Mouse (Mus musculus): ENCODE measurements around the gene Rbm47. TPM values are rescaled to one million over a fixed set of nuclear protein-coding genes. Genes with fewer than 3 reads are reported as not detected.

Gene Rbm47
- polyA plus RNA-seq, 1 experiment: 12.7 TPM

GRCm38 (mm10) chr5:66106372-66106771 lies 66.5 kb downstream of the Rbm47 start:
- no peak overlapping the region for H3K27ac ChIP-seq (ENCODE audit: control insufficient read depth, insufficient read depth, low read length)
- H3K27me3 ChIP-seq (ENCODE audit: control insufficient read depth, insufficient read depth, low read length): no peaks in the 10 kb centered on the region
- H3K4me3 ChIP-seq (ENCODE audit: control insufficient read depth, insufficient read depth, low read length): no peak overlapping the region
- TF ChIP-seq CTCF (IDR thresholded peaks at IDR 0.05; ENCODE audit: borderline replicate concordance, control insufficient read depth, extremely low read depth, insufficient read depth, low read length, poor library complexity) (no peak), POLR2A (IDR thresholded peaks at IDR 0.05; ENCODE audit: control insufficient read depth, extremely low read depth, insufficient read depth, low read length, poor library complexity) (no peak)
- H3K36me3 ChIP-seq (ENCODE audit: control insufficient read depth, insufficient read depth, low read length): no peaks in the 10 kb centered on the region
- H3K4me1 ChIP-seq (replicated peaks; ENCODE audit: control insufficient read depth, insufficient read depth, low read length): 0 out of 2 replicates have a peak, but pooled peaks cover 2% of the 10 kb centered on the region
- 80% methylated on average over 9 of the region's 9 CpGs for WGBS
- DNase-seq: no peak

- no peak overlapping the region for H3K27ac ChIP-seq (ENCODE audit: control insufficient read depth, insufficient read depth, low read length)
- WGBS: 43% methylated on average over 7 of the region's 7 CpGs
- no peak overlapping the region for H3K4me3 ChIP-seq (ENCODE audit: control insufficient read depth, insufficient read depth, low read length)
- no peak for DNase-seq
- H3K4me1 ChIP-seq (replicated peaks; ENCODE audit: control insufficient read depth, insufficient read depth, low read length): 0 out of 2 replicates have a peak, but pooled peaks cover 2% of the 10 kb centered on the region
- TF ChIP-seq CTCF (IDR thresholded peaks at IDR 0.05; ENCODE audit: borderline replicate concordance, control insufficient read depth, extremely low read depth, insufficient read depth, low read length, poor library complexity) (no peak), POLR2A (IDR thresholded peaks at IDR 0.05; ENCODE audit: control insufficient read depth, extremely low read depth, insufficient read depth, low read length, poor library complexity) (no peak)
- no peaks in the 10 kb centered on the region for H3K36me3 ChIP-seq (ENCODE audit: control insufficient read depth, insufficient read depth, low read length)
- H3K27me3 ChIP-seq (ENCODE audit: control insufficient read depth, insufficient read depth, low read length): no peaks in the 10 kb centered on the region
Measured at GRCm38 (mm10) chr5:66105946-66106345, 67.0 kb downstream of the Rbm47 start.

- H3K27me3 ChIP-seq (ENCODE audit: control insufficient read depth, insufficient read depth, low read length): no peaks in the 10 kb centered on the region
- H3K4me1 ChIP-seq (replicated peaks; ENCODE audit: control insufficient read depth, insufficient read depth, low read length): 0 out of 2 replicates have a peak, but pooled peaks cover 2% of the 10 kb centered on the region
- DNase-seq: no peak
- H3K27ac ChIP-seq (ENCODE audit: control insufficient read depth, insufficient read depth, low read length): no peak overlapping the region
- H3K36me3 ChIP-seq (ENCODE audit: control insufficient read depth, insufficient read depth, low read length): no peaks in the 10 kb centered on the region
- H3K4me3 ChIP-seq (ENCODE audit: control insufficient read depth, insufficient read depth, low read length): no peak overlapping the region
- TF ChIP-seq POLR2A (IDR thresholded peaks at IDR 0.05; ENCODE audit: control insufficient read depth, extremely low read depth, insufficient read depth, low read length, poor library complexity): no peak
- no peak for TF ChIP-seq CTCF (IDR thresholded peaks at IDR 0.05; ENCODE audit: borderline replicate concordance, control insufficient read depth, extremely low read depth, insufficient read depth, low read length, poor library complexity)
- WGBS: 9% methylated on average over 3 of the region's 3 CpGs
Measured at GRCm38 (mm10) chr5:66105366-66105765, 67.6 kb downstream of the Rbm47 start.

DNA sequence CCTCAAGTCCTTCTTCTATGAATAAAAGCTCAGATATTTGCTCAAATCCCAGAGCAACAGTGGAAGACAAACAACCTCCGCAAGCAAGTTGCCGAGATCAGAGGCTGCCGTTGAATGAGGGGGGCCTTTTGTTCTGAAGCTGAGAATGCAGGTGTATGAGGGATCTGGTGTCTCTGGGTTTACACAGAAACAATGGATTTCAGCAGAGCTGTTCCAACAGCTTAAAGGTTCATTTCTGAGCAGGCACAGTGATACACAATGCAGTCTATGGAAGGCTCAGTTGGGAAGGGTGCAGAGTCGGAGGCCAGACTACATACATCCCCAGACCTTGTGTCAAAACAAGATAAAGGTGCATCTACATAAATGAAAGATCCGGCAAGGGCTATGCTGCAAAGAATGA lies 69.5 kb downstream of the Rbm47 start:
- no peak for DNase-seq
- Histone ChIP-seq H3K36me3 (ENCODE audit: control insufficient read depth, insufficient read depth, low read length) (no peaks in the 10 kb centered on the region), H3K4me3 (ENCODE audit: control insufficient read depth, insufficient read depth, low read length) (no peak overlapping the region), H3K4me1 (replicated peaks; ENCODE audit: control insufficient read depth, insufficient read depth, low read length) (0 out of 2 replicates have a peak, but pooled peaks cover 2% of the 10 kb centered on the region), H3K27me3 (ENCODE audit: control insufficient read depth, insufficient read depth, low read length) (no peaks in the 10 kb centered on the region), H3K27ac (ENCODE audit: control insufficient read depth, insufficient read depth, low read length) (no peak overlapping the region)
- 87% methylated on average over 5 of the region's 5 CpGs for WGBS
- TF ChIP-seq CTCF (IDR thresholded peaks at IDR 0.05; ENCODE audit: borderline replicate concordance, control insufficient read depth, extremely low read depth, insufficient read depth, low read length, poor library complexity): no peak
- no peak for TF ChIP-seq POLR2A (IDR thresholded peaks at IDR 0.05; ENCODE audit: control insufficient read depth, extremely low read depth, insufficient read depth, low read length, poor library complexity)

DNA sequence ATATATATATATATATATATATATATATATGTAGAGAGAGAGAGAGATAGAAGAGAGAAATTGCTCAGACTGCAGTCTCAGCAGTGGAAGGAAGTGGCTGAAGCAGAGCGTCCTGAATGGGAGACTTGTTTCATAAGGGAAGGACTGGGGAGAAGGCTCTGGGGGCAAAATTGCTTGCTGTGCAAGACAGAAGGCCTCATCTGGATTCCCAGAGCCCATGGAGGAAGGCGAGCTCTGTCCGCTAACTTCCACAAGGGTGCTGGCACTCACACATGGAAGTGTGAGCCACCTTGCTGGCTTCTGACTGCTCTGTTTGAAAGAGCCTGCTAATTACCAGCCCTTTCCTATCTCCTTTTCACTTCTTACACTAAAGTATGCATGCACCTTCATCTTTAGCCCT lies 70.1 kb downstream of the Rbm47 start:
- no peak overlapping the region for H3K4me3 ChIP-seq (ENCODE audit: control insufficient read depth, insufficient read depth, low read length)
- H3K27ac ChIP-seq (ENCODE audit: control insufficient read depth, insufficient read depth, low read length): no peak overlapping the region
- no peaks in the 10 kb centered on the region for H3K27me3 ChIP-seq (ENCODE audit: control insufficient read depth, insufficient read depth, low read length)
- no peaks in the 10 kb centered on the region for H3K36me3 ChIP-seq (ENCODE audit: control insufficient read depth, insufficient read depth, low read length)
- no peak for DNase-seq
- H3K4me1 ChIP-seq (replicated peaks; ENCODE audit: control insufficient read depth, insufficient read depth, low read length): 0 out of 2 replicates have a peak, but pooled peaks cover 2% of the 10 kb centered on the region
- TF ChIP-seq POLR2A (IDR thresholded peaks at IDR 0.05; ENCODE audit: control insufficient read depth, extremely low read depth, insufficient read depth, low read length, poor library complexity) (no peak), CTCF (IDR thresholded peaks at IDR 0.05; ENCODE audit: borderline replicate concordance, control insufficient read depth, extremely low read depth, insufficient read depth, low read length, poor library complexity) (no peak)
- WGBS: 97% methylated on average over 3 of the region's 3 CpGs

DNA sequence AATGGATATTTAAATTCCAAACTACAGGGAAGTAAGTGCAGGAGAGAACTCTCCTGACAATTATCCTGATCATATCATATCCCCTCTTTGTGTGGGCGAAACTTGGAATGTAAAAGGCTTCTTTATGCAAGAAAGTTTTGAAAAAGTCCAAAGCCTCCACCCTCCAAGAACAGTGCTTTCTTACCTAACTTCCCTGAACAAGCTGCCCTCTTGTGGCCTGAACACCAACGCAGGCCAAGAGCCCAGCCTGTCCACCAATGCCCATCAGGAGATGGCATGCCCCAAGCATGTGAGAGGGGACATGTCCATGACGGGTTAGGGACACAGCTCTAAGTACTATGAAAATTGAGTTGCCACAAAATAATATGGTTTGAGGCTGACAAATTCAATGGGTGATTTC lies 71.3 kb downstream of the Rbm47 start:
- H3K36me3 ChIP-seq (ENCODE audit: control insufficient read depth, insufficient read depth, low read length): no peaks in the 10 kb centered on the region
- peak; percentile 25 for DNase-seq
- TF ChIP-seq CTCF (IDR thresholded peaks at IDR 0.05; ENCODE audit: borderline replicate concordance, control insufficient read depth, extremely low read depth, insufficient read depth, low read length, poor library complexity) (peak; percentile 26; the same call in 1 of the 2 replicates), POLR2A (IDR thresholded peaks at IDR 0.05; ENCODE audit: control insufficient read depth, extremely low read depth, insufficient read depth, low read length, poor library complexity) (no peak)
- H3K27ac ChIP-seq (ENCODE audit: control insufficient read depth, insufficient read depth, low read length): no peak overlapping the region
- 0 out of 2 replicates have a peak, but pooled peaks cover 2% of the 10 kb centered on the region for H3K4me1 ChIP-seq (replicated peaks; ENCODE audit: control insufficient read depth, insufficient read depth, low read length)
- H3K27me3 ChIP-seq (ENCODE audit: control insufficient read depth, insufficient read depth, low read length): no peaks in the 10 kb centered on the region
- WGBS: 74% methylated on average over 3 of the region's 3 CpGs
- no peak overlapping the region for H3K4me3 ChIP-seq (ENCODE audit: control insufficient read depth, insufficient read depth, low read length)

GRCm38 (mm10) chr5:66100322-66100721 lies 72.6 kb downstream of the Rbm47 start:
- DNase-seq: no peak
- Histone ChIP-seq H3K4me1 (replicated peaks; ENCODE audit: control insufficient read depth, insufficient read depth, low read length) (0 out of 2 replicates have a peak, but pooled peaks cover 1% of the 10 kb centered on the region), H3K27ac (ENCODE audit: control insufficient read depth, insufficient read depth, low read length) (no peak overlapping the region), H3K4me3 (ENCODE audit: control insufficient read depth, insufficient read depth, low read length) (no peak overlapping the region), H3K27me3 (ENCODE audit: control insufficient read depth, insufficient read depth, low read length) (no peaks in the 10 kb centered on the region), H3K36me3 (ENCODE audit: control insufficient read depth, insufficient read depth, low read length) (no peaks in the 10 kb centered on the region)
- TF ChIP-seq POLR2A (IDR thresholded peaks at IDR 0.05; ENCODE audit: control insufficient read depth, extremely low read depth, insufficient read depth, low read length, poor library complexity) (no peak), CTCF (IDR thresholded peaks at IDR 0.05; ENCODE audit: borderline replicate concordance, control insufficient read depth, extremely low read depth, insufficient read depth, low read length, poor library complexity) (no peak)
- 96% methylated on average over 8 of the region's 8 CpGs for WGBS

Measured in thymus, adult 2 months (tissue).